Mouse (Mus musculus) lung, postnatal 25 days (tissue): ENCODE measurements at regions not wholly inside any gene's neighbourhood (a gene's known extent, or its start where the extent isn't known, plus 50 kb on each side); places are given as distances from the start of the nearest gene placed in this dataset.

Source experiments
- DNase-seq: peaks from one replicate; pipeline ENCODE4 v3.0.0; 2022; ENCODE audit warnings: low spot score

GRCm38 (mm10) chr5:118316310-118317017 lies 71.4 kb downstream of the 2410131K14Rik start:
- DNase-seq: no peak

- DNase-seq: no peak
Measured at GRCm38 (mm10) chr5:118318073-118318472, 73.0 kb downstream of the 2410131K14Rik start.

- no peak for DNase-seq
Measured at GRCm38 (mm10) chr5:118318883-118319282, 73.9 kb downstream of the 2410131K14Rik start.

DNA sequence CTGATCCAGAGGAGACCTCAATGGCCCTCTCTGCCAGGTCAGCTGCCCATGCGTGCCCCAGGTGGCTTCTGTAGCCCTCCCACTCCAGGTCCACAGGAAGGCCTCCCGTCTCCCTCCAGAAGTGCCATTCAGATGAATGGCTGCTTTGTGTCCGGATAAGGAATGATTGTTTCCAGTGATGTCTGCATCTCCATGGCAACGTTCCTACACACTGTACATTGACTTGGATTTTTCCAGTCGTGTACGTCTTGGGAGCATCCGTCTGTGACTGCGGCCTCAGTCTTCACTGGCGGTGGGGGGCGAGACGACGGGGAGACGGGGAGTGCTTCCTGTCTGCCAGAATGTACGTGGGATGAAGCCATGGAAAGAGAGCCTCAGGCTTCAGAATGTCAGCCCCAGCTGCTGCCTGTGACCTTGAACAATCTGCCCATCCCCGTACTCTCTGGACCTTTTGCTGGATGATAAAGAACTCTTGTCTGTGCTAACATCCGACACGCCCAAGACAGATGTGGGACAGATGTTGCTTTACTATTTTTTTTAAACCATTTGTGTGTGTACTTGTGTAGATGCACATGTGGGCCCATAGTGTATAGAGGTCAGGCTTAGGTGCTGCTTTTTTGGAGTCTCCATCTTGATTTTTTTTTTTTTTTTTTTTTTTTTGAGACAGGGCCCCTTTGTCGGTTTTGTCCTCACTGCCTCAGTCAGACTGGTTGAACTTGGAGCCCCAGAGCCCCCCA lies 76.9 kb downstream of the 2410131K14Rik start:
- no peak for DNase-seq

GRCm38 (mm10) chr5:118323151-118323550 lies 78.1 kb downstream of the 2410131K14Rik start:
- DNase-seq: no peak

DNA sequence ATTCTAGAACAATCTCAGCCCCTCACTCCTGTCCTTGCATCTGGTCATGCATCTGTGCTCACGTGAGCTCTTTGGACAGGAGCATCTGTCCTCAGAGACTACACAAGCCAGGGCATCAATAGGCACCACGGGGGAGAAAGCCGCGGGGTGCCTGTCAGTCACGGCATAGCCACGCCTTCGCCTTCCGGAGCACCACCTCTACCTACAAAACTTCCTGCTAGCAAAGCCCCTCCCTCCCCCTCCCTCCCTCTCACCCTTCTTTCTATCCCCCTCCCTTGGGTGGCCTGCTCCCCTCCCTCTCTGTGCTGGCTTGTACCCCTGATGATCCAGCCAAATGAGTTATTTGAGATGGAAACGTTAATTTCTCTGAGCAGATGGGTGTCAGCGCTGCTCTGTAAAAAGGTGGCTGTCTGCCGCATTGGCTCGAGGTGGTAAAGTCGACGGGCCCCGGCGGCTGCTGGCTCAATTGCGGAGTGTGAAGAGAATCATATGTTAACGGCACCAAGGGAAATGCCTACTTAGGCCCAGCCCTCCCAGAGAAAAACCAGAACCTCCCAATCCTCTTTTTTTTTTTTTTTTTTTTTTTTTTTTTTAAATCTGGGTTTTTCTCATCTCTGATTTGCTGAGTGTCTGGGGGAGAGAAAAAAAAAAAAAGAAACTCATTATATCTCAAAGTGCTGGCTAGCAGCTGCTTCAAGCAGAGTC lies 82.0 kb downstream of the 2410131K14Rik start:
- no peak for DNase-seq

GRCm38 (mm10) chr5:118327961-118328712 lies 83.1 kb downstream of the 2410131K14Rik start:
- DNase-seq: no peak

DNA sequence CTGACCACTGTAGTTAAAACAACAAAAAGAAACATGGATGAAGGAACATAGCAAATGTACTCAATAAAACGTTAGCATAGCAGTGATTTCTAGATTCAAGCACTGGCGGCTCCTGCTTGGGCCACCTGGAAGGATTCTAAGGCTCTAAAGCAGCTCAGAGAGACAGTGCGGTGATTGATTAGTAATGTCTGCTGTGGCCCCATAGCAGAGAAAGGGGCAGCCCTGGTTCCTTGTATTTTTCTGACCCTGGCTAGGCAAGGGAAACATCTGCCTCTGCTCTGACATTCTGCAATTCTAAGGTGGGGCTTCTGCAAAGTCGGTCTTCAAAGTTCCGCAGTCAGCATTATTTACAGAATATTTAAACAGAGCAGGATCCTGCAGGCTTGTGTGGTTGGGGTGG lies 84.1 kb downstream of the 2410131K14Rik start:
- DNase-seq: no peak

DNA sequence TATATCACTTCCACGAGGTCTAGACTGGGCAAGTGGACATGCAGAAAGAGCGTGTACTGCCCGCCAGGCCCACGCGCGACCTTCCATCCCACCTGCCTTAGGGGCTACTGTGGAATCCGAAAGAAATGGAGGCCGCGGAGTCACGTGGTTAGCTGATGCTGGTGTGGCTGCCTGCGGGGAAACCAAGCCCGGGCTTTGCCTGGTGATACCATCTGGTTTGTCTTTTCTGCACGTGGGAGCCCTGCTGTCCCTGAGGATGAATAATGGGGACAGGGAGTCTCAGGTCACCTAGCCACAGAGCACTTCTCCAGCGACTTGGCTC lies 86.2 kb downstream of the 2410131K14Rik start:
- no peak for DNase-seq

DNA sequence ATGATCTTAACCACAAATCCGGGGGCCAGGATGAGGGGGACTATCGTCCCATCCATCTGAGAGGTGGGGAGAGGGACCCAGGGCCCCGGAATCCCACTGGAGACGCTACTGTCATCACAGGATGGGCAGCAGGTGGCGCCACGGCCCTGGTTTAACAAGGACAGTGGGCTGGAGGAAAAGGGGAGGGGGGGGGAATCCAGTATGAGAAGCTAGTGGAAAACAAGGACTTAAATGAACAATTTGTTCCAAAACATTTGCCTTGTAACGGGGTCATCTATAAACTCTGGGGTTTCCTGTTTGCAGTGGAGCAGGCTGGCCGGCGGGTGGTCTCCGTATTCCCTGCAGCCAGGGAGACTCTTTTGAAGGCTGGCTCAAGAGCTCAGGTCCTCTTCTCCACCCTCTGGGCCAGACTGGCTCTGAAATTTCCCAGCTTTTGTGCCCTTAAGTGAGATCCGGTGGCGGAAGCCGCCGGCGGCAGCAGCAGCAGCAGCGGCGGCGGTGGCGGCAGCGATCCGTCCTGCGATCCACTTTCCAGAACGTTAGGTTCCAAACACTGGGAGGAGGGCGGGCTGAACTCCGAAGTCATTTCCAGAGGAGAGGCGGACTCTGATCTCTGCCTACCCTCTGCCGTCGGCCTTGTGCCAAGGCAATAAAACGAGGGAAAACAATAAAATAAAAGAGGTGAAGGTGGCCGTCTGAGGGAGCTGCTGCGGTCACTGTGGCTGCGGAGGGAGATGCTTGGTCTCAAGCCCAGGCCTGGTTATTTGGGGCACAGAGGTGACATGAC lies 86.8 kb downstream of the 2410131K14Rik start:
- DNase-seq: peak; percentile 79

DNA sequence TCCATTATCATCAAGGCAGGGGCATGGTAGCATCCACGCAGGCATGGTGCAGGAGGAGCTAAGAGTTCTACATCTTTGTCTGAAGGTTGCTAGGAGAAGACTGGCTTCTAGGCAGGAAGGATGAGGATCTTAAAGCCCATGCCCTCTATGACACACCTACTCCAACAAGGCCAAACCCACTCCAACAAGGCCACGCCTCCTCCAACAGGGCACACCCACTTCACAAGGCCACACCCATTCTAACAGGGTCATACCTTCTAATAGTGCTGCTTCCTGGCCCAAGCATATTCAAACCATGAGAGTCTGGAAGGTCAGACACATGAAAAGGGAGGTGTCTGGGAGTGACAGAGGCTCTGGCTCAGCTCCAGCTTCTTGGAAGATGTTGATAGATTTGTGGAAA lies 89.0 kb downstream of the 2410131K14Rik start:
- DNase-seq: no peak

DNA sequence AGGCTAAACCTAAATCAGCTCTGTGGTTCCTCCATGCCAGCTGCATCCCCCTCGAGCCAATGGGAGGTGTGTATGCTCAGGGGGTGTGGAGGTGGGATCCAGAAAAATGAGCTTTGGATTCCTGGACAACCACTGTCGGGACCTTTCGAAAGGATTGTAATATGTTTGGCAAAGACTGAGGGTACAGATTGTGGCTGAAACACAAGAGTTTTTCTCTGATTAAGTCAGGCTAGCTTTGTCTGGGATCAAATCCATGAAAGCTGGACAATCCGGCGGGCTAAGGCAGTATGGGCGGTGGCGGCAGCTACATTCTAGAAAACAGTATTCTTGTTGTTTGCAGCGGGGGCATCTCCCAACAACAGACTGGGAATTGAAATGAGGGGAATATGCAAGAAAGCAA lies 93.2 kb downstream of the 2410131K14Rik start:
- no peak for DNase-seq

DNA sequence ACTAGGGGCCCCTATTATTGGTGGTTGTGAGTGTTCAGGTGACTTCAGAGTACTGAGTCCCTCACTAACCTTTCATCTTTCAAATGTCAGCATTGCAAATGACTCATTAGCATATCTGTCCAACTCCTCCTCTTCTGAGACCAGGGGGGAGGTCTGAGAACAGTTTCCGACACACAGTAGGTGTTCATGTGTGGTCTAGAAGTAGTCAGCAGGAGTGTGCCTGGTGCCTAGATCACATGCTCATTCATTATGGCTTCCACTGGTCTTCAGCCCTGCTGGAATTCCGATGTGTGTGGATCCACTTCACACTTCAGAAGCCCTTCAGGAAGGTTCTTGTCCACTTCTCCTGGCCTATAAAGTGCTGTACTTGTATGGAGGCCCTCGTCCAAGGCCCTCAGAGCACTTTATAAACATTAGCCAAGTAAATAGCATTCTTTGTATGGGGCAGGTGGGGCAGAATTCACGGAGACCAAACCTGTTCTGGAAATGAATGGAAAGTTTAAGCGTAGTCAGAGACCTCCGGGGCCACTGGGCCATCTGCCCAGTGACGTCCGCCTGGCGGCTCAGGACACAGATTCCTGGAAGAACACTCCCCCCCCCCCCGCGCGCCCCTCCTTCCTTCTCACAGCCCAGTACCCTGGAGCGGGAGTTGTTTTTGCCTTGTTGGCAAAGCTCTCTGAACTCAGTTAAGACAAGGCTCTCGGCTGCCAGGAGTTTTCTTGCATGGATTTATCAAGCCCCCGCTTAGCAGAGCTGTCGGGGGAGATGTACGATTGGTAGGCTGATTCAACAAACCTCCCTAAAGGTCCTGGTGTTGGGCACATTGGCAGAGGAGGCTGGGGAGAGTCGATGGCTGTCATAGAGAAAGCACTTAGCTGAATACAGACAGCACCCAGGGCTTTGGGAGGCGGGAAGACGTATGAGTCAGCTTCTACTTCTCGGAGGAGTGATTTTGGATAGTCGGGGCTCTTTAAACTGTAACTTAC lies 94.9 kb downstream of the 2410131K14Rik start:
- peak; percentile 89 for DNase-seq

DNA sequence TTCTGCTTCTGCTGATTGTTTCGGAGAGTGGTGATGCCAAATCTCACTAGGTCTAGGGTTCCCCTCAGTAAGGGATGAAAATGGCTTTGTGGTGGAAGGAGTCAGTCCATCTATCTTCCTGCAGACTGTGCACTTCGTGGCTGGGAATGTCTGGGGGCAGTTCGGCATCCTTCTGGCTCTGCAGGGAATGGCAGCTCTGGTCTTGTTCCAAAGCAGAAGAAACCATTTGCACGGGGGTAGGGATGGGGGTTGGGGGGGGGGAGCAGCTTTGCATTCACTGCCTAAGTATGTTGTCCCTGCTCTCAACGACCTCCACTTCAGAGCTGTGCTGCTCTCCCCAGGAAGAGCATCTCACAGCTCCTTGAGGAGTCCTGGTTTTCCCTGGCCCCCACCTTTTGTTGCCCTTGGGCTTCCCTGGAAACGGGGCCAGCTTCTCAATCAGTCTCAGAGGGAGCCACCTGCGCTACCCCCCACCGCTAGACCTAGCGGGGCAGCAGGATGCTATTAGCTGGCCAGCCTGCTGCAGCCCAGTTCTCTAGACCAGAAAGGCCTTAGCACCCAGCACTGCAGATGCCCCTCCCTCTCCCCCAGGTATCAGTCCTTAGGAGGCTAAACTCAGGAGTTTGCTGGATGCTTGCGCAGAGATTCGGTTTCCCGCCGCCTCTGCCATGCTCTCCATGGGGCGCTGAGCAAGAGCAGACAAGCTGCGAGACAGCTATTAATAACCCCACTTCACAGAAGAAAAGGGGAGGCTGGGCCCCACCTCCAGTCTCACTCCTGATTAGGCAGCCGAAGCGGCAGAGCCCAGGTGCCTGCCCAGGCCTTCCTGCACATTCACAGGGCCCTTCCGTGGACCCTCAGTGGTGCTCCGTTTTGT lies 98.7 kb downstream of the 2410131K14Rik start:
- no peak for DNase-seq

DNA sequence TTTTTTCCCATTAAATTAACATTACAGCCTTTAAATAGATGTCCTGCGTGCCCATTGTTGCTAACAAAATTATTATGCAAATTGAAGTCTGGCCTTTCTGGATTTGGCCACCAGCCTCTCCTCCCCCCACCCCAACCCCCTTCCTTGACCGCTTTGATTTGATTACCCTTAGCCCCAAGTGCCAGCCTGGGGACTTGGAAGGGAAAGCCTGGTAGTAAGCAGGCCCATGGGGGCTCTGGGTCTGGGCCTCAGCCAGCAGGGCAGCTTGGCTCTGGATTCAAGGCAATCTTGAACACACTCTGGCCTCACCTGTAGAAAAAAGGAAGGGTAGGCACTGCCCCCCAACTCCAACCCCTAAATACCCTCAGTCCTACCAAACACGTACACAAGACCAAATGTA lies 100.2 kb downstream of the 2410131K14Rik start:
- no peak for DNase-seq

- no peak for DNase-seq
Measured at GRCm38 (mm10) chr5:118349057-118349456, 104.0 kb downstream of the 2410131K14Rik start.

DNA sequence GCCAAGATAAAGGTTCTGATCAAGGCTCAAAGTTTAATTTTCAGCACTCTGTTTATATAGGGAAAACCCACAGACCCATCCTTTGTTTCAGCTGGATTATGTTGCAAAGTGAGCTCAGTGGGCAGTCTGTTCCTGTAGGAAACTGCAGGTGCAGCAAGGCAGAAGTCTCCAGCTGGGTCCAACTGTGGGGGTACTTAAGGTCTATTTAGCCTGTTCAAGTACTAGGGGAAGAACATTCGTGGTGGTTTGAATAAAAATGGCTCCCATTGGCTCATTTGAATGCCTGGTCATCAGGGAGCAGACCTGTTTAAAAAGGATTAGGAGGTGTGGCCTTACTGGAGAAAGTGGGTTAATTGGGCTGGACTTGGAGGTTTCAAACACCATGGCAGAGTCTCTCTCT lies 106.3 kb downstream of the 2410131K14Rik start:
- no peak for DNase-seq

GRCm38 (mm10) chr5:118352142-118352541 lies 107.1 kb downstream of the 2410131K14Rik start:
- no peak for DNase-seq

GRCm38 (mm10) chr5:118353061-118353460 lies 108.0 kb downstream of the 2410131K14Rik start:
- no peak for DNase-seq
